Mouse (Mus musculus) T-helper 1 cell (primary cell): ENCODE results near the gene Cfap161.

ENCODE experiments used
- in situ Hi-C: fragments of 300-600 bp; cut with MboI, MseI; formaldehyde crosslinking; loops from one replicate; pipeline ENCODE4 v1.15.1; 2025; ENCODE audit warnings: high pct_unique_total_duplicates

Gene Cfap161

DNA sequence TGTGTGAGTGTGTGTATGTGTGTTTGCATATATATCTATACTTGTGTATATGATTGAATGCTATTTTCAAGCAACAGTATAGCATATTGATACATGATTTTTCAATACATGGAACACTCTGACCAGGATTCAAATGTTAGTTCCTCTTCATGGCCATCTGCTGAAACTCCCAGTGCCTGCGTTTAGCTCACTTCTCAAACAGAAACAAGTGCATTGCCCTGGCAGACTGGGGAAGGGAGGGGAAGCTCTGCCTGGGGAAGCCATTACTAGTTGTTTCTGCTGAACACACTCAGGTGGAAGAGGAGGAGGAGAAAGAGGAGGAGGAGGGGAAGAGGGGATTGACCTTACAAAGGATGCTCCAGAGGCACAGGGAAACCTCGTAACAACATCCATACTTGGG is 52.7 kb downstream of the Cfap161 start:
- in situ Hi-C loops, result no loop called here

DNA sequence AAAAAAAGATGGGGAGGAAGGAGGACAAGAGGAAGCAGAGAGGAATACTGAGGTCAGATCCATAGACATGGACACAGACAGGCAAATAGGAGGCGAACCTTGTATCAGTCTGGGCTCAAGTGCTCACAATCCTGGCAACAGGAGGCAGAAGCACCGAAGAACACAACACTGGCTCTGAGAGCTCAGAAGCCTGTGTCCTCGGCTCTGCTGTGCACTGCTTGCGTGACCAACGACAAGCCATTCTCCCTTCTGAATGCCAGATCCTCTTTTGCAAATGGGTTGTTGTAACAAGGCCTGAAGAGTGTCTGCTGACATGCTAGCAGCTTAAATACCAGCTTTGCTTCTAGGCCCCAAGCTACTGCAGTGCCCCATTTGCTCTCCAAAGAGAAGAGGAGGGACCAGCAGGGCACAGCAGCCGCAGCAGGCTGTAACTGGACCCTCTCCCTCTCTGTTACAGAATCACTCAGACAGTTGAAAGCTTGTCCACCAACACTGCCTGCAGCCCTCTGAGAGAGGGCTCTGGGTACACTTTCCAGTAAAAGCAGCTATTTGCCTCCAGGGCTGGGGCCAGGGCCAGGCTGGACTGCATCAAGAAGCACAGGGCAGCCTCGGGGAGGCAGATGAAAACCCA is 54.9 kb downstream of the Cfap161 start:
- in situ Hi-C loops, result no loop called here

GRCm38 (mm10) chr7:83738623-83739462 is 55.8 kb downstream of the Cfap161 start:
- in situ Hi-C loops, result no loop called here

DNA sequence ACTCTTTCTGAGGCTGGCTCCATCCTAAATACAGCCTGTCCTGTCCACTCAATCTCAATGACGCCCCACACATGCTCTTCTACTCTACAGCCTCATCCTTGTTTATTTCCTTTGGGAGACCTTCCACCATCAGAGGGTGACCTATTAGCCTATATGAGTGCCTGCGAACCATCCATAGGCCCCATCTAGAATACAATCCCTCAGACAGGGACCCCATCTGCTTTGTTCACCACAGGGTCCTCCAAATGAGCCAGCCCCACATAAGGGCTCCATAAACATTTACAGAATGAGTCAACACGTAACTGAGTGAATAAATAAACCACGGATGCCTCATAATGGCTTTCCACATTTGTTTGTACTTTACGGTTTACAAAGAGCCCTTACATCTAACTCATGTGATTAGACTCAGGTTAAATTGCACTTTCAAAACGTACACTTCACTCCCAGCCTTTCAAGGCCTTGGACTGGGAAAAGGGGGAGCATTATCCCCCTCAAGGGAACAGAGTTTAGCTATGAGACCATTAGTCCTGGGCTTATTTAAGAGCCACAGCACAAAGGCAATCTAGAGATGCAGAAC is 56.7 kb downstream of the Cfap161 start:
- in situ Hi-C loops, result no loop called here

- in situ Hi-C loops, result no loop called here
Observed at GRCm38 (mm10) chr7:83736341-83737115, 58.2 kb downstream of the Cfap161 start.

DNA sequence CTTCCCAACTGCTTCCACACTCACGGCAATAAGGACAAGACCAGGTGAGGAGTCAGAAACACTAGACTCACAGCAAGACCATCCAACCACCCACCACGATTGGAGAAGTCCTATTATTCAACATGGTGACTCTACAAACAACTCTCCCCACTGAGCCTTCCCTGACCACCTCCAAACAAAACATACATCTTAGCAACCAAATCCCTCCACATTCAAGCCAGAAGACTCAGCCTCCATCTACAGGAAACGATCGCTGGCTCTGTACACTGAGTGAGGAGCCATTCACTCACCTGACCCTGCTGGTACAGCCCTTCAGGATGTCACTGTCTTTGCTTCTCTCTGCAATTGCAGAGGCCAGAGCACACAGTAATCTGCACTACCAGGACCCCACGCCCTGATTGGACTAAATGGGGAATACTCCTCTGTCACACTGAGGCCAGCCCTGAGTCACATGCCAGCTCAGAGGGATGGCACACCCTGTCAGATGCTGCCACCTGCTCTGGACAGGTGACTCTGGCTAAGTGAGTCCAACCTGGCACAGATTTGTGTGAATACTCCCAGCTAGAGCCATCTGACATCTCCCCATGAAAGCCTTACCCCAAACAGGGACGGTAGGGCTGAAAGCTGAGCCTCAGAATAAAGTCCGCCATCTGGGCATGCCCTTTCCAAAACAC is 59.4 kb downstream of the Cfap161 start:
- in situ Hi-C loops, result no loop called here

DNA sequence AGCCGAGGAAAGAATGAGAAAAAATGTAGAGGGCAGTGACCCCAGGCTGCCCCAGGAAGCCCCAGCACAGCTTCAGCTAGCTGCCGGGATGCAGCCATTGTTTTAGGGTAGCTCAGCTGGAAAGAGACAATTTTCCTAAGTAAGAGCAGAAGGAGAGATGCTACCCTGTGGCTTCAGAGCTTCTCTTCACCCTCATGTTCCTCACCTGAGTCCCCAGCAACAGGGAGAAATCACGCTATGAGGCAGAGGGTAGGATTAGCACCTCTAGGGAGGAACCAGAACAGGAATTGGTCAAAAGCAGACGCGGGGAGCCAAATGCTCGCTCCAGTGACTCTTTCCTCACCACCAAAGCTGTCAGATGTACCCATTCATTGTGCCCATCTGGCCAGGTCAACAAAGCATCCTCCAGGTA is 60.0 kb downstream of the Cfap161 start:
- in situ Hi-C loops, result no loop called here

DNA sequence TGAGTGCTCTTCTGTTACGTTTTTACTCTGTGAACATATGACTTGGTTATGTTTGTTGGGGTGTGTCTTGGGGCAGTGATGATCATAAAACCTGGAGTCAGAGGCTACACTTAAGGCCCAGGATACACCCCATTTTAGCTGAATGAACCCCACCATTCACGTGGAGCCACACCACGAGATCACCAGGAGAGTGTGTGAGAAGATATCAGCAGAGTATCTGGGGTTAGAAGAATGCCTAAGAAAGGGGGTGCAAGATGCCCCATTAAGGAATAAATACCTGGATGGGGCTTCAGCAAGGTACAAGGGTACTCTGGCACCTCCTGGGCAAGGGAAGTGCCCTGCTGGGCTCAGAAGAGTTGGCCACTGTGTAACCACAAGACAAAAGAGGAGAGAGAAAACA is 60.4 kb downstream of the Cfap161 start:
- in situ Hi-C loops, result no loop called here

DNA sequence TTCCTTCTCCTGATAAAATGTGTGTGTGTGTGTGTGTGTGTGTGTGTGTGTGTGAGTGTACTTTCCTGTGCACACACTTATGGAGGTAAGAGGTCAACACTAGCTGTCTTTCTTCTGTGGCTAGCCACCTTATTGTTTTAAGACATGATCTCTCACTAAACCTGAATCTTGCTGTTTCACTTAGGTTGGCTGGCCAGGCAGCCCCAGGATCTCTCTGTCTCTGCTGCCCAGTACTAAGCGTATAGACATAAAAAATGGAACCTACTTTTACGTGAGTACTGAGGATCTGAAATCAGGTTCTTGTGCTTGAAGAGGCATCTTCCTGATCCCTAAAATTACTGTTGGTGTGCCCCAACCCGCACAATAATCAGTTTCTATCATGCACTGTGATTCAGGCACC is 61.9 kb downstream of the Cfap161 start:
- in situ Hi-C loops, result no loop called here

DNA sequence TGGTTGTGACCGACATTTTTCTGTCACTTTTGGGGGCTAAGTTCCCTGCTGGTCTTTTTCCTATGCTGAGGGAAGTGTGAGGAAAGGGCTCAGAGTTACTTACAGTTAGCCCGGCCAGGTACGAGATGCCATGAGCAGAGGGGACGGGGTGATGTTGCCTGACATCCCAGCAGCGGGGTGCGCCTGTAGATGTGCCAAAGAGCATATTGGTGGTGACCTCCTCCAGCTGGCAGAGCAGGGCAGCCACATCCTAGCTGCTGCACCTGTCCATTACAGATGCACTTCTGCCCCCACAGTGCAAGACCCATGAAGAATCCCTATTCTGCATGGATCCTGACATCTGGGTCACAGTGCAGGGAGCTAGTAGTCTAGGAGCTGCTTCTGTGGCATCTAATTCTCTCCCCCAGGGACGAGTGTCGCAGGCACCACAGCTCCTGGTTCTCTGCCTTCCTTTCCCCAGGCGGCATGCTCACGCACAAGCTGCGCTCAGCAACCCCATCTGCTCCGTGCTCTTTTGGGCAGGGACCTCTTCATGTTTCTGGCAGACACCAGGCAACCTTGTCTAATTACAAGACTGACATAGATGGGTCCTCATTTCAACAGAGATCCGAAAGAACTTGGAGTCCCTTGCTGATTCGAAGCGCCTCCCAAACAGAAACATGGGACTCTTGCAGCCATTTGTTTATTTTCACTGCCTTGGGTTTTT is 62.6 kb downstream of the Cfap161 start:
- in situ Hi-C loops, result no loop called here

DNA sequence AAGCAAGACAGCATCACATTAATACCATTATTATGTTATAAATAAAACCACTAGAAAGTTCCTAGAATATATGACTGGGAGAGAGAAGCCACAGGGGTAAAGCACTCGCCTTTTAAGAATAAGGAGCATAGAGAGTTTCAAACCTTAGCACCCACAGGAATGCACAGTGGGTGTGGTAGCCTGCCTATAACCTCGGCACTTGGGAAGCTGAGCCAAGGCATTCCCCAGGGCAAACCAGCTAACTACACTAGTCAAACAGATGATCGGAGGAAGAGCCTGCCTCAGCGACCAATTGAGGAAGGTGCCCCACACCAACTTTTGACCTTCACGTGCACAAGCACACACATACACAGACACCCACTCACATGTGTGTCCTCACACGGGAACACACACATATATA is 63.4 kb downstream of the Cfap161 start:
- in situ Hi-C loops, result no loop called here

- in situ Hi-C loops, result no loop called here
Observed at GRCm38 (mm10) chr7:83726936-83727632, 67.6 kb downstream of the Cfap161 start.

- in situ Hi-C loops, result no loop called here
Observed at GRCm38 (mm10) chr7:83725801-83726200, 68.9 kb downstream of the Cfap161 start.

GRCm38 (mm10) chr7:83724541-83724940 is 70.1 kb downstream of the Cfap161 start:
- in situ Hi-C loops, result no loop called here
